Mouse (Mus musculus) thymus, adult 2 months (tissue): ENCODE results near the gene Becn1. TPM values are rescaled to one million over a fixed set of nuclear protein-coding genes. Genes with fewer than 3 reads are reported as not detected.
"Not testable (repeated sequence)": the region's sequence is repeated elsewhere in the genome, so short reads cannot be mapped to it uniquely, and the experiment has no call there.

Experiments used
- DNase-seq: peaks from one replicate; pipeline ENCODE4 v3.0.0; 2021
- H3K27ac ChIP-seq: fragments of 200-500 bp; 2 replicates; pipeline ENCODE4 v1.5.1; 2012; ENCODE audit warnings: low read length, control low read depth; ENCODE audit not compliant: control insufficient read depth, insufficient read depth
- H3K27me3 ChIP-seq: fragments of 200-500 bp; 2 replicates; pipeline ENCODE4 v1.6.1; 2012; ENCODE audit warnings: mild to moderate bottlenecking, low read length, moderate library complexity, mixed read lengths; ENCODE audit not compliant: control insufficient read depth, insufficient read depth
- H3K36me3 ChIP-seq: fragments of 200-500 bp; 2 replicates; pipeline ENCODE4 v1.6.1; 2012; ENCODE audit warnings: mild to moderate bottlenecking, low read length, moderate library complexity; ENCODE audit not compliant: control insufficient read depth, insufficient read depth
- H3K4me1 ChIP-seq: fragments of 200-500 bp; replicated peaks from 2 replicates; pipeline ENCODE4 v1.6.1; 2012; ENCODE audit warnings: low read length; ENCODE audit not compliant: control insufficient read depth, insufficient read depth
- H3K4me3 ChIP-seq: fragments of 200-500 bp; 2 replicates; pipeline ENCODE4 v1.5.1; 2012; ENCODE audit warnings: mild to moderate bottlenecking, low read length, control low read depth, moderate library complexity; ENCODE audit not compliant: control insufficient read depth, insufficient read depth
- CTCF ChIP-seq: fragments of 200-500 bp; IDR thresholded peaks from 2 replicates; pipeline ENCODE4 v1.5.1; 2012; ENCODE audit warnings: mild to moderate bottlenecking, control low read depth, low read length, moderate library complexity, borderline replicate concordance; ENCODE audit not compliant: control insufficient read depth, poor library complexity, insufficient read depth; ENCODE audit errors: extremely low read depth
- POLR2A ChIP-seq: fragments of 200-500 bp; IDR thresholded peaks from 2 replicates; pipeline ENCODE4 v1.6.1; 2012; ENCODE audit warnings: mild to moderate bottlenecking, low read length, control low read depth, moderate library complexity; ENCODE audit not compliant: control insufficient read depth, poor library complexity, insufficient read depth; ENCODE audit errors: extremely low read depth
- WGBS: fragments of 180-500 bp; shearing (Covaris S2); methylation state at CpG from one replicate; pipeline ENCODE4 v1.1.7; 2018; 5-methylcytosine and 5-hydroxymethylcytosine counted together
- polyA plus RNA-seq: library from polyadenylated mRNA; depleted of rRNA; stranded (reverse); fragments of >200 nt; gene quantifications from 2 replicates; pipeline ENCODE4 v1.2.3, GENCODE M21; 2012

Becn1 gene
- polyA plus RNA-seq, 1 experiment: 176 TPM

DNA sequence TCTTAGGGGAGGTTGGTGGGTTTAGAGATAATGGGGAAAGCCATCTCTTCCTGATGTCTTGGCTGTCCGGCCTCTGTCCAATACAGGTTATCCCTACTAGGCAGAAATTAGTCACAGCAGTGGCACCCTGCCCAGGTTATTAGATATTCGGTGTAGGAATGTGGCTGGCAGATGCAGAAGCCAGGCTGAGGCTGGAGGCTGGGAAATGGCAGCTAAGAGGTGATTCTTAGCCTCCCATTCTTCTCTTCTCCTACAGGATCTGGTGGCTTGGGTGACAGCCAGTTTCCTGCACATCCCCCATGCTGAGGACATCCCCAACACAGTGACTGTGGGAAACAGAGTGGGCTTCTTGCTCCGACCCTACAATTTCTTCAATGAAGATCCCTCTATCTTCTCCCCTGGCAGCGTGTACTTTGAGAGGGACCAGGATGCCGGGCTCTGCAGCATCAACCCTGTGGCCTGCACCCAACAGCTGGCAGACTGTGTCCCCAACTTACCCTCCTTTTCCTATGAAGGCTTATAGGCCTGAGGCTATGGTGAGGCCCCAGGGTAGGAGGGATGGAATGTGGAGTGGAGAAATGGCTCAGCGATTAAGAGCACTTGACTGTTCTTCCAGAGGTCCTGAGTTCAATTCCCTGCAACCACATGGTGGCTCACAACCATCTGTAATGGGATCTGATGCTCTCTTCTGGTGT lies 27.0 kb upstream of the Becn1 start:
- Histone ChIP-seq H3K36me3 (peaks cover 20% of the 10 kb centered on the region), H3K27ac (no peak overlapping the region), H3K27me3 (no peaks in the 10 kb centered on the region), H3K4me1 (no peaks in the 10 kb centered on the region), H3K4me3 (no peak overlapping the region)
- DNase-seq: no peak
- no peak for TF ChIP-seq CTCF
- TF ChIP-seq POLR2A: no peak
- WGBS: 93% methylated on average over 6 of the region's 6 CpGs

DNA sequence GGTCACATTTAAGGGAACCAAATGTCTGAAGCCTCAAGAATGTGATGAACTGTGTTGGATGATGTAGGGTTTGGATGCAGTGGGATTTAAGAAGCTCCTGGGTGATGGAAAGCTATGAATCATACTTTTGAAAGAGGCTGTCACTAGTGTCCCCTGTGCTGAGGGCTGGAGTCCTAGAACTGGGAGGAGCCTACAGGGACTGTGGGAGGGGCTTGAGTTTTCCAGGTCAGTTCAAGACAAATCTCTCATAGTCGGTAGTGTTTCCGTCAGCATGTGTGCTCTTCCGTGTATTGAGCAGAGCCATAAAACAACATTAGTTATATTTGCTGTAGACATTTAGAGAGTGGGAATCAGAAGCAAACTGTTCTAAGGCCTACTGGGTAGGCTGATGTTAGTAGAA lies 25.2 kb upstream of the Becn1 start:
- H3K4me1 ChIP-seq: no peaks in the 10 kb centered on the region
- no peak overlapping the region for H3K27ac ChIP-seq
- 71% methylated on average over 3 of the region's 3 CpGs for WGBS
- no peaks in the 10 kb centered on the region for H3K27me3 ChIP-seq
- H3K36me3 ChIP-seq: peaks cover 28% of the 10 kb centered on the region
- no peak for DNase-seq
- no peak overlapping the region for H3K4me3 ChIP-seq
- TF ChIP-seq CTCF: no peak
- TF ChIP-seq POLR2A: no peak

DNA sequence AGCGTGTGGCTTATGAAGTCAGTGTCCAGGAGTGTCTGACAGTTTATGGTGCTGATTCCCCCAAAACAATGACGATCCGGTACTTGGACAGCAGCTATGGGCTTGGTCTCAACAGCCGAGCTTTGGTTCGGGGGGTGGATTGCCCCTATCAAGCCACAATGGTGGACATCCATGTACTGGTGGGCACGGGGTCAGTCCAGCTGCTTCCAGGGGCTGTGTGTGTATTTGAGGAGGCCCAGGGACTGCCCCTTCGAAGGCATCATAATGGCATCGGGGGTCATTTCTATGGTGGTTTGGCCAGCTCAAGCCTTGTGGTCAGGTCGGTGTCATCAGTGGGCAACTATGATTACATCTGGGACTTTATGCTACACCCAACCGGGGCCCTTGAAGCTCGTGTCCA lies 24.1 kb upstream of the Becn1 start:
- 97% methylated on average over 11 of the region's 11 CpGs for WGBS
- no peaks in the 10 kb centered on the region for H3K27me3 ChIP-seq
- no peaks in the 10 kb centered on the region for H3K4me1 ChIP-seq
- no peak overlapping the region for H3K27ac ChIP-seq
- H3K36me3 ChIP-seq: peaks cover 39% of the 10 kb centered on the region
- no peak overlapping the region for H3K4me3 ChIP-seq
- TF ChIP-seq CTCF: no peak
- TF ChIP-seq POLR2A: no peak
- DNase-seq: no peak

DNA sequence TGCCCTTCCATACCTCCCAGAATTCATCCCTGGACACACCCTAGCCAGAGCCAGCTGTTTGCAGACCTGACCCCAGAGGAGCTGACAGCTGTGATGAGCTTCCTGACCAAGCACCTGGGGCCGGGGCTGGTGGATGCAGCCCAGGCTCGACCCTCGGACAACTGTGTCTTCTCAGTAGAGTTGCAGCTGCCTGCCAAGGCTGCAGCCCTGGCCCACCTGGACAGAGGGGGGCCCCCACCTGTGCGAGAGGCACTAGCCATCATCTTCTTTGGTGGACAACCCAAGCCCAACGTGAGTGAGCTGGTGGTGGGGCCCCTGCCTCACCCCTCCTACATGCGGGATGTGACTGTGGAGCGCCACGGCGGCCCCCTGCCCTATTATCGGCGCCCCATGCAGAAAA lies 23.1 kb upstream of the Becn1 start:
- not testable (repeated sequence) for H3K27me3 ChIP-seq, H3K4me1 ChIP-seq, H3K4me3 ChIP-seq, H3K27ac ChIP-seq, DNase-seq
- peaks cover 48% of the 10 kb centered on the region for H3K36me3 ChIP-seq
- WGBS: 95% methylated on average over 11 of the region's 11 CpGs

GRCm38 (mm10) chr11:101324763-101325162 lies 22.7 kb upstream of the Becn1 start, which contains the start of gene Aoc2:
Aoc2 (plus strand) TSS chr11:101325063.
- no peak for DNase-seq
- Histone ChIP-seq H3K4me3 (no peak within 1 kb of the TSS), H3K4me1 (no peaks in the 10 kb centered on the region), H3K27ac (no peak within 1 kb of the TSS), H3K27me3 (no peaks in the 10 kb centered on the region), H3K36me3 (peaks cover 53% of the 10 kb centered on the region)
- TF ChIP-seq CTCF (no peak), POLR2A (no peak)
- 93% methylated on average over 5 of the region's 5 CpGs for WGBS

- Histone ChIP-seq H3K36me3 (peaks cover 60% of the 10 kb centered on the region), H3K4me3 (no peak overlapping the region), H3K27me3 (no peaks in the 10 kb centered on the region), H3K4me1 (no peaks in the 10 kb centered on the region), H3K27ac (no peak overlapping the region)
- WGBS: 58% methylated on average over 4 of the region's 4 CpGs
- TF ChIP-seq POLR2A: no peak
- TF ChIP-seq CTCF: peak; percentile 75; the same call in 1 of the 2 replicates
- DNase-seq: peak; percentile 59
Observed at GRCm38 (mm10) chr11:101323609-101324008, 21.5 kb upstream of the Becn1 start.

GRCm38 (mm10) chr11:101316501-101316917 lies 14.4 kb upstream of the Becn1 start:
- H3K27ac ChIP-seq: no peak overlapping the region
- H3K4me3 ChIP-seq: peak overlapping the region; percentile 93
- peaks cover 23% of the 10 kb centered on the region for H3K36me3 ChIP-seq
- under 1% methylated on average over 17 of the region's 17 CpGs for WGBS
- TF ChIP-seq CTCF (no peak), POLR2A (no peak)
- peaks cover 5% of the 10 kb centered on the region for H3K4me1 ChIP-seq
- no peak for DNase-seq
- no peaks in the 10 kb centered on the region for H3K27me3 ChIP-seq
